Comparison of ENCODE assay signal across 10 mouse cellular contexts in genomic region chr15:12700367-12700766, GRCm38 (mm10). TPM values are rescaled to one million over a fixed set of nuclear protein-coding genes. Genes with fewer than 3 reads are reported as not detected.
DNase-seq lines count a peak whose midpoint lies in the region; ATAC-seq and TF ChIP-seq lines count a peak whose summit lies in the region.
"Had no signal": no experiment of that assay in that cellular context is flagged by ENCODE, and none has a peak within 500 bp of the region (broad histone marks: within the 10 kb centered on the region; RNA-seq: fewer than 3 reads in every experiment).

No protein-coding gene starts in this region.

- H3K27ac ChIP-seq in midbrain, embryonic 11.5 days (ENCODE audit: low read depth, low read length): no peak overlapping the region
- no peak overlapping the region for H3K27ac ChIP-seq in midbrain, embryonic 13.5 days
- no peak overlapping the region for H3K27ac ChIP-seq in forebrain, postnatal 0 days (ENCODE audit: low read depth, low read length)
- H3K27ac ChIP-seq in midbrain, postnatal 0 days (ENCODE audit: low read depth, low read length): no peak overlapping the region

- H3K4me1 ChIP-seq in midbrain, embryonic 11.5 days (ENCODE audit: control insufficient read depth, insufficient read depth, low read length): peaks cover 6% of the 10 kb centered on the region; the same call in 1 of the 2 replicates
- 0 out of 2 replicates have a peak, but pooled peaks cover 14% of the 10 kb centered on the region for H3K4me1 ChIP-seq in midbrain, embryonic 13.5 days (replicated peaks)
- no peaks in the 10 kb centered on the region for H3K4me1 ChIP-seq in forebrain, postnatal 0 days (ENCODE audit: insufficient read depth)
- H3K4me1 ChIP-seq in midbrain, postnatal 0 days (ENCODE audit: insufficient read depth, low read length): no peaks in the 10 kb centered on the region

- no peak overlapping the region for H3K4me2 ChIP-seq in midbrain, embryonic 11.5 days
- no peak overlapping the region for H3K4me2 ChIP-seq in midbrain, embryonic 13.5 days (replicated peaks)
- H3K4me2 ChIP-seq in forebrain, postnatal 0 days (ENCODE audit: low read depth): no peak overlapping the region
- H3K4me2 ChIP-seq in midbrain, postnatal 0 days (ENCODE audit: low read depth, low read length, poor library complexity, severe bottlenecking): no peak overlapping the region

- H3K27me3 ChIP-seq in midbrain, embryonic 11.5 days (ENCODE audit: control insufficient read depth, insufficient read depth, low read length): no peaks in the 10 kb centered on the region
- H3K27me3 ChIP-seq in midbrain, embryonic 13.5 days: no peaks in the 10 kb centered on the region
- no peaks in the 10 kb centered on the region for H3K27me3 ChIP-seq in forebrain, postnatal 0 days (ENCODE audit: insufficient read depth, low read length)
- no peaks in the 10 kb centered on the region for H3K27me3 ChIP-seq in midbrain, postnatal 0 days (ENCODE audit: insufficient read depth, low read length)
- H3K27me3 ChIP-seq: megakaryocyte, embryonic 14.5 days had no signal

- peak; percentile 45 for DNase-seq in midbrain, embryonic 11.5 days (ENCODE audit: low spot score, missing footprints)
- peak; percentile 42 for DNase-seq in cerebellum, adult 11 months
- DNase-seq in forebrain, postnatal 0 days: peak; percentile 29
- DNase-seq in midbrain, postnatal 0 days (ENCODE audit: low spot score): peak; percentile 87
- no peak for DNase-seq in adipocyte (ENCODE audit: low spot score)
- DNase-seq: right cerebral cortex, adult 18-20 months had no signal

- no peak for ATAC-seq in midbrain, embryonic 11.5 days (ENCODE audit: low FRiP score)
- ATAC-seq in midbrain, embryonic 13.5 days: no peak
- peak; percentile 74 for ATAC-seq in forebrain, postnatal 0 days
- ATAC-seq in midbrain, postnatal 0 days (ENCODE audit: low FRiP score): peak; percentile 24; the same call in 1 of the 2 replicates
- no peak for ATAC-seq in granulocyte monocyte progenitor cell, adult 5-6 weeks (replicated peaks; ENCODE audit: poor library complexity, severe bottlenecking)

- H3K36me3 ChIP-seq in midbrain, embryonic 11.5 days (ENCODE audit: control insufficient read depth, insufficient read depth, low read length): no peaks in the 10 kb centered on the region
- no peaks in the 10 kb centered on the region for H3K36me3 ChIP-seq in midbrain, embryonic 13.5 days
- H3K36me3 ChIP-seq in forebrain, postnatal 0 days (ENCODE audit: insufficient read depth): no peaks in the 10 kb centered on the region
- no peaks in the 10 kb centered on the region for H3K36me3 ChIP-seq in midbrain, postnatal 0 days (ENCODE audit: insufficient read depth, low read length)

- no peak overlapping the region for H3K9ac ChIP-seq in midbrain, embryonic 11.5 days (ENCODE audit: low read length)
- no peak overlapping the region for H3K9ac ChIP-seq in midbrain, embryonic 13.5 days (replicated peaks)
- H3K9ac ChIP-seq in forebrain, postnatal 0 days: no peak overlapping the region
- no peak overlapping the region for H3K9ac ChIP-seq in midbrain, postnatal 0 days (replicated peaks; ENCODE audit: low read length, poor library complexity, severe bottlenecking)

- no peak overlapping the region for H3K4me3 ChIP-seq in midbrain, embryonic 11.5 days (ENCODE audit: low read depth, low read length)
- no peak overlapping the region for H3K4me3 ChIP-seq in midbrain, embryonic 13.5 days (replicated peaks)
- no peak overlapping the region for H3K4me3 ChIP-seq in forebrain, postnatal 0 days (ENCODE audit: low read depth, low read length)
- no peak overlapping the region for H3K4me3 ChIP-seq in midbrain, postnatal 0 days (ENCODE audit: low read depth, low read length)
- H3K4me3 ChIP-seq: erythroblast, embryonic 14.5 days; megakaryocyte, embryonic 14.5 days had no signal

- H3K9me3 ChIP-seq in midbrain, embryonic 11.5 days (ENCODE audit: control insufficient read depth, low read length): no peaks in the 10 kb centered on the region
- H3K9me3 ChIP-seq in midbrain, embryonic 13.5 days: no peaks in the 10 kb centered on the region
- H3K9me3 ChIP-seq in forebrain, postnatal 0 days (ENCODE audit: low read length): no peaks in the 10 kb centered on the region
- no peaks in the 10 kb centered on the region for H3K9me3 ChIP-seq in midbrain, postnatal 0 days (ENCODE audit: low read length)
- H3K9me3 ChIP-seq: megakaryocyte, embryonic 14.5 days had no signal

- TF ChIP-seq CTCF in forebrain, postnatal 0 days (IDR thresholded peaks at IDR 0.05; ENCODE audit: low read depth): no peak
- TF ChIP-seq CTCF in midbrain, postnatal 0 days (IDR thresholded peaks at IDR 0.05): peak; percentile 11; the same call in 1 of the 2 replicates

- WGBS in midbrain, embryonic 11.5 days: 57% methylated on average over 9 of the region's 9 CpGs
- WGBS in midbrain, embryonic 13.5 days: 62% methylated on average over 9 of the region's 9 CpGs
- 47% methylated on average over 9 of the region's 9 CpGs for WGBS in forebrain, postnatal 0 days
- 43% methylated on average over 9 of the region's 9 CpGs for WGBS in midbrain, postnatal 0 days

RNA-seq across cellular contexts. Expression of gene Pdzd2, which starts 39.4 kb away (rescaled TPM):
- polyA plus RNA-seq in midbrain, embryonic 11.5 days (2014; fragmentation: Nextera tagmentation; extraction: Ambion mirVana): 5.2 and 6.5 TPM in 2 replicates
- polyA plus RNA-seq in midbrain, embryonic 13.5 days (2015; fragmentation: Nextera tagmentation; extraction: Ambion mirVana): 7.2 and 9.7 TPM in 2 replicates
- total RNA-seq in forebrain, postnatal 0 days (2014; rRNA removed): 18.9 and 27.9 TPM in 2 replicates
- polyA plus RNA-seq in forebrain, postnatal 0 days (2015; fragmentation: Nextera tagmentation; extraction: Ambion mirVana): 6.7 and 9.4 TPM in 2 replicates
- total RNA-seq in midbrain, postnatal 0 days (2014; rRNA removed): 29.8 and 34.5 TPM in 2 replicates
- 12.4 and 15.8 TPM in 2 replicates for polyA plus RNA-seq in midbrain, postnatal 0 days (2015; fragmentation: Nextera tagmentation; extraction: Ambion mirVana)
- 0.13 and 0.28 TPM in 2 replicates for total RNA-seq in granulocyte monocyte progenitor cell, adult 5-6 weeks (2014; fragmentation: Nextera tagmentation)
- total RNA-seq in granulocyte monocyte progenitor cell, adult 5-6 weeks (2017): 0.15 and 0.17 TPM in 2 replicates

Comparison
In these comparisons a context has a peak if more than half of its experiments do, and no peak if none do; other contexts are left out.
1. ATAC-seq: peak in forebrain, postnatal 0 days (single experiment) and midbrain, postnatal 0 days (single experiment); none in midbrain, embryonic 11.5 days (single experiment), midbrain, embryonic 13.5 days (single experiment) and granulocyte monocyte progenitor cell, adult 5-6 weeks (single experiment).